Mouse (Mus musculus): ENCODE data around the gene Olfr551. TPM values are rescaled to one million over a fixed set of nuclear protein-coding genes. Genes with fewer than 3 reads are reported as not detected.

The Olfr551 gene
- total and polyA plus RNA-seq, 2 experiments from 2014 or later: not detected

GRCm38 (mm10) chr7:102564999-102565997 is 26.4 kb downstream of the Olfr551 start, which contains the start of gene Trim21:
Gene Trim21 (minus strand): TSS chr7:102565486.
- ATAC-seq (ENCODE audit: low FRiP score) (peak; percentile 66; the same call in 1 of the 2 replicates), DNase-seq (ENCODE audit: low spot score) (peak; percentile 30)
- Histone ChIP-seq H3K27me3 (ENCODE audit: insufficient read depth, low read length) (no peaks in the 10 kb centered on the region), H3K9me3 (ENCODE audit: low read length) (no peaks in the 10 kb centered on the region), H3K4me2 (ENCODE audit: low read depth, low read length, poor library complexity, severe bottlenecking) (peak within 1 kb of the TSS; percentile 38), H3K9ac (replicated peaks; ENCODE audit: low read length, poor library complexity, severe bottlenecking) (no peak within 1 kb of the TSS), H3K4me3 (ENCODE audit: low read depth, low read length) (peak within 1 kb of the TSS; percentile 29), H3K27ac (ENCODE audit: low read depth, low read length) (no peak within 1 kb of the TSS), H3K4me1 (ENCODE audit: insufficient read depth, low read length) (no peaks in the 10 kb centered on the region), H3K36me3 (ENCODE audit: insufficient read depth, low read length) (no peaks in the 10 kb centered on the region)
- WGBS: 21% methylated on average over 10 of the region's 10 CpGs
- TF ChIP-seq CTCF (IDR thresholded peaks at IDR 0.05): no peak

GRCm38 (mm10) chr7:102553279-102553678 is 38.4 kb downstream of the Olfr551 start:
- H3K4me2 ChIP-seq (ENCODE audit: low read depth, low read length, poor library complexity, severe bottlenecking): no peak overlapping the region
- no peak for TF ChIP-seq CTCF (IDR thresholded peaks at IDR 0.05)
- H3K9ac ChIP-seq (replicated peaks; ENCODE audit: low read length, poor library complexity, severe bottlenecking): no peak overlapping the region
- ATAC-seq (ENCODE audit: low FRiP score): no peak
- H3K4me3 ChIP-seq (ENCODE audit: low read depth, low read length): no peak overlapping the region
- H3K36me3 ChIP-seq (ENCODE audit: insufficient read depth, low read length): no peaks in the 10 kb centered on the region
- H3K27me3 ChIP-seq (ENCODE audit: insufficient read depth, low read length): no peaks in the 10 kb centered on the region
- 82% methylated on average over 3 of the region's 3 CpGs for WGBS
- no peak for DNase-seq (ENCODE audit: low spot score)
- no peaks in the 10 kb centered on the region for H3K4me1 ChIP-seq (ENCODE audit: insufficient read depth, low read length)
- H3K9me3 ChIP-seq (ENCODE audit: low read length): no peaks in the 10 kb centered on the region
- no peak overlapping the region for H3K27ac ChIP-seq (ENCODE audit: low read depth, low read length)

GRCm38 (mm10) chr7:102549570-102549969 is 42.1 kb downstream of the Olfr551 start, which contains the start of gene Olfr549:
Gene Olfr549 (plus strand): TSS chr7:102549870.
- no peak for ATAC-seq (ENCODE audit: low FRiP score)
- no peak within 1 kb of the TSS for H3K27ac ChIP-seq (ENCODE audit: low read depth, low read length)
- WGBS: 93% methylated on average over 3 of the region's 3 CpGs

GRCm38 (mm10) chr7:102541251-102541650 is 50.4 kb downstream of the Olfr551 start:
- no peak overlapping the region for H3K4me2 ChIP-seq (ENCODE audit: low read depth, low read length, poor library complexity, severe bottlenecking)

More at GRCm38 (mm10) chr7:102549570-102549969, 42.1 kb downstream of the Olfr551 start, which contains the start of gene Olfr549:
- H3K27me3 ChIP-seq (ENCODE audit: insufficient read depth, low read length): no peaks in the 10 kb centered on the region
- no peak within 1 kb of the TSS for H3K4me3 ChIP-seq (ENCODE audit: low read depth, low read length)
- no peaks in the 10 kb centered on the region for H3K36me3 ChIP-seq (ENCODE audit: insufficient read depth, low read length)
- H3K9ac ChIP-seq (replicated peaks; ENCODE audit: low read length, poor library complexity, severe bottlenecking): no peak within 1 kb of the TSS
- H3K9me3 ChIP-seq (ENCODE audit: low read length): no peaks in the 10 kb centered on the region
- no peak within 1 kb of the TSS for H3K4me2 ChIP-seq (ENCODE audit: low read depth, low read length, poor library complexity, severe bottlenecking)
- DNase-seq (ENCODE audit: low spot score): no peak
- no peaks in the 10 kb centered on the region for H3K4me1 ChIP-seq (ENCODE audit: insufficient read depth, low read length)
- no peak for TF ChIP-seq CTCF (IDR thresholded peaks at IDR 0.05)

GRCm38 (mm10) chr7:102540596-102540995 is 51.1 kb downstream of the Olfr551 start, which contains the start of gene Olfr548-ps1:
Gene Olfr548-ps1 (plus strand): TSS chr7:102540896.
- H3K27me3 ChIP-seq (ENCODE audit: insufficient read depth, low read length): no peaks in the 10 kb centered on the region
- DNase-seq (ENCODE audit: low spot score) (no peak), ATAC-seq (ENCODE audit: low FRiP score) (no peak)
- H3K4me1 ChIP-seq (ENCODE audit: insufficient read depth, low read length): no peaks in the 10 kb centered on the region
- no peak within 1 kb of the TSS for H3K4me3 ChIP-seq (ENCODE audit: low read depth, low read length)
- H3K36me3 ChIP-seq (ENCODE audit: insufficient read depth, low read length): no peaks in the 10 kb centered on the region
- H3K9me3 ChIP-seq (ENCODE audit: low read length): no peaks in the 10 kb centered on the region
- H3K4me2 ChIP-seq (ENCODE audit: low read depth, low read length, poor library complexity, severe bottlenecking): no peak within 1 kb of the TSS
- H3K9ac ChIP-seq (replicated peaks; ENCODE audit: low read length, poor library complexity, severe bottlenecking): no peak within 1 kb of the TSS
- WGBS: 87% methylated on average over 2 of the region's 2 CpGs
- no peak within 1 kb of the TSS for H3K27ac ChIP-seq (ENCODE audit: low read depth, low read length)
- no peak for TF ChIP-seq CTCF (IDR thresholded peaks at IDR 0.05)

More at GRCm38 (mm10) chr7:102541251-102541650, 50.4 kb downstream of the Olfr551 start:
- no peak for TF ChIP-seq CTCF (IDR thresholded peaks at IDR 0.05)
- Histone ChIP-seq H3K4me1 (ENCODE audit: insufficient read depth, low read length) (no peaks in the 10 kb centered on the region), H3K9ac (replicated peaks; ENCODE audit: low read length, poor library complexity, severe bottlenecking) (no peak overlapping the region), H3K27ac (ENCODE audit: low read depth, low read length) (no peak overlapping the region), H3K4me3 (ENCODE audit: low read depth, low read length) (no peak overlapping the region), H3K36me3 (ENCODE audit: insufficient read depth, low read length) (no peaks in the 10 kb centered on the region), H3K27me3 (ENCODE audit: insufficient read depth, low read length) (no peaks in the 10 kb centered on the region), H3K9me3 (ENCODE audit: low read length) (no peaks in the 10 kb centered on the region)
- 62% methylated on average over 3 of the region's 3 CpGs for WGBS
- no peak for ATAC-seq (ENCODE audit: low FRiP score)
- DNase-seq (ENCODE audit: low spot score): no peak

GRCm38 (mm10) chr7:102534449-102534848 is 57.2 kb downstream of the Olfr551 start, which contains the start of gene Olfr547:
Gene Olfr547 (plus strand): TSS chr7:102534749.
- Histone ChIP-seq H3K4me1 (ENCODE audit: insufficient read depth, low read length) (no peaks in the 10 kb centered on the region), H3K27ac (ENCODE audit: low read depth, low read length) (no peak within 1 kb of the TSS), H3K36me3 (ENCODE audit: insufficient read depth, low read length) (no peaks in the 10 kb centered on the region), H3K9me3 (ENCODE audit: low read length) (no peaks in the 10 kb centered on the region), H3K4me2 (ENCODE audit: low read depth, low read length, poor library complexity, severe bottlenecking) (no peak within 1 kb of the TSS), H3K27me3 (ENCODE audit: insufficient read depth, low read length) (no peaks in the 10 kb centered on the region), H3K4me3 (ENCODE audit: low read depth, low read length) (no peak within 1 kb of the TSS), H3K9ac (replicated peaks; ENCODE audit: low read length, poor library complexity, severe bottlenecking) (no peak within 1 kb of the TSS)
- TF ChIP-seq CTCF (IDR thresholded peaks at IDR 0.05): no peak
- WGBS: 84% methylated on average over 1 of the region's 1 CpGs
- ATAC-seq (ENCODE audit: low FRiP score): no peak
- no peak for DNase-seq (ENCODE audit: low spot score)

Other genes with a start within 250 kb of the Olfr551 start
- gene Rrm1, start 150.2 kb downstream of the Olfr551 start, total RNA-seq (2014; rRNA removed): 31.2 and 35.6 TPM in 2 replicates
- 25.0 and 26.1 TPM in 2 replicates for gene Rrm1, start 150.2 kb downstream of the Olfr551 start, polyA plus RNA-seq (2015; fragmentation: Nextera tagmentation; extraction: Ambion mirVana)
- gene Olfr543, start 110.2 kb downstream of the Olfr551 start, total RNA-seq (2014; rRNA removed): not detected in 2 replicates
- gene Olfr543, start 110.2 kb downstream of the Olfr551 start, polyA plus RNA-seq (2015; fragmentation: Nextera tagmentation; extraction: Ambion mirVana): 0.29 and 0.38 TPM in 2 replicates
- not detected in 2 replicates for gene Olfr544, start 103.6 kb downstream of the Olfr551 start, total RNA-seq (2014; rRNA removed)
- gene Olfr544, start 103.6 kb downstream of the Olfr551 start, polyA plus RNA-seq (2015; fragmentation: Nextera tagmentation; extraction: Ambion mirVana): 0.12 TPM in 1 of 2 replicates, not detected in the other
- gene Olfr545, start 92.3 kb downstream of the Olfr551 start, total RNA-seq (2014; rRNA removed): not detected in 2 replicates
- 0.07 and 0.17 TPM in 2 replicates for gene Olfr545, start 92.3 kb downstream of the Olfr551 start, polyA plus RNA-seq (2015; fragmentation: Nextera tagmentation; extraction: Ambion mirVana)
- not detected in 2 replicates for gene Olfr547, start 57.1 kb downstream of the Olfr551 start, total RNA-seq (2014; rRNA removed)
- gene Olfr547, start 57.1 kb downstream of the Olfr551 start, polyA plus RNA-seq (2015; fragmentation: Nextera tagmentation; extraction: Ambion mirVana): not detected in 2 replicates
- gene Olfr548-ps1, start 51.0 kb downstream of the Olfr551 start, total RNA-seq (2014; rRNA removed): not detected in 2 replicates
- not detected in 2 replicates for gene Olfr548-ps1, start 51.0 kb downstream of the Olfr551 start, polyA plus RNA-seq (2015; fragmentation: Nextera tagmentation; extraction: Ambion mirVana)
- not detected in 2 replicates for gene Olfr549, start 42.0 kb downstream of the Olfr551 start, total RNA-seq (2014; rRNA removed)
- not detected in 2 replicates for gene Olfr549, start 42.0 kb downstream of the Olfr551 start, polyA plus RNA-seq (2015; fragmentation: Nextera tagmentation; extraction: Ambion mirVana)
- gene Trim21, start 26.4 kb downstream of the Olfr551 start, total RNA-seq (2014; rRNA removed): 2.1 and 3.8 TPM in 2 replicates
- 0.27 and 0.42 TPM in 2 replicates for gene Trim21, start 26.4 kb downstream of the Olfr551 start, polyA plus RNA-seq (2015; fragmentation: Nextera tagmentation; extraction: Ambion mirVana)
- not detected in 2 replicates for gene Olfr550, start 20.4 kb downstream of the Olfr551 start, total RNA-seq (2014; rRNA removed)
- not detected in 2 replicates for gene Olfr550, start 20.4 kb downstream of the Olfr551 start, polyA plus RNA-seq (2015; fragmentation: Nextera tagmentation; extraction: Ambion mirVana)
- not detected in 2 replicates for gene Olfr552, start 5.9 kb upstream of the Olfr551 start, total RNA-seq (2014; rRNA removed)
- gene Olfr552, start 5.9 kb upstream of the Olfr551 start, polyA plus RNA-seq (2015; fragmentation: Nextera tagmentation; extraction: Ambion mirVana): not detected in 2 replicates
- gene Olfr553, start 26.3 kb upstream of the Olfr551 start, total RNA-seq (2014; rRNA removed): not detected in 2 replicates
- gene Olfr553, start 26.3 kb upstream of the Olfr551 start, polyA plus RNA-seq (2015; fragmentation: Nextera tagmentation; extraction: Ambion mirVana): not detected in 2 replicates
- gene Olfr554, start 46.5 kb upstream of the Olfr551 start, total RNA-seq (2014; rRNA removed): not detected in 2 replicates
- gene Olfr554, start 46.5 kb upstream of the Olfr551 start, polyA plus RNA-seq (2015; fragmentation: Nextera tagmentation; extraction: Ambion mirVana): not detected in 2 replicates
- gene Olfr555, start 66.9 kb upstream of the Olfr551 start, total RNA-seq (2014; rRNA removed): not detected in 2 replicates
- gene Olfr555, start 66.9 kb upstream of the Olfr551 start, polyA plus RNA-seq (2015; fragmentation: Nextera tagmentation; extraction: Ambion mirVana): not detected in 2 replicates
- gene Olfr556, start 73.0 kb upstream of the Olfr551 start, total RNA-seq (2014; rRNA removed): not detected in 2 replicates
- not detected in 2 replicates for gene Olfr556, start 73.0 kb upstream of the Olfr551 start, polyA plus RNA-seq (2015; fragmentation: Nextera tagmentation; extraction: Ambion mirVana)
- 6.9 and 7.1 TPM in 2 replicates for gene Trim68, start 95.4 kb upstream of the Olfr551 start, total RNA-seq (2014; rRNA removed)
- 4.9 and 5.7 TPM in 2 replicates for gene Trim68, start 95.4 kb upstream of the Olfr551 start, polyA plus RNA-seq (2015; fragmentation: Nextera tagmentation; extraction: Ambion mirVana)
- gene Olfr557, start 104.0 kb upstream of the Olfr551 start, total RNA-seq (2014; rRNA removed): not detected in 2 replicates
- gene Olfr557, start 104.0 kb upstream of the Olfr551 start, polyA plus RNA-seq (2015; fragmentation: Nextera tagmentation; extraction: Ambion mirVana): not detected in 2 replicates
- gene Olfr558, start 110.3 kb upstream of the Olfr551 start, total RNA-seq (2014; rRNA removed): 0.05 and 0.16 TPM in 2 replicates
- not detected in 2 replicates for gene Olfr558, start 110.3 kb upstream of the Olfr551 start, polyA plus RNA-seq (2015; fragmentation: Nextera tagmentation; extraction: Ambion mirVana)
- gene Olfr33, start 127.2 kb upstream of the Olfr551 start, total RNA-seq (2014; rRNA removed): not detected in 2 replicates
- not detected in 2 replicates for gene Olfr33, start 127.2 kb upstream of the Olfr551 start, polyA plus RNA-seq (2015; fragmentation: Nextera tagmentation; extraction: Ambion mirVana)
- not detected in 2 replicates for gene Olfr559, start 135.6 kb upstream of the Olfr551 start, total RNA-seq (2014; rRNA removed)
- gene Olfr559, start 135.6 kb upstream of the Olfr551 start, polyA plus RNA-seq (2015; fragmentation: Nextera tagmentation; extraction: Ambion mirVana): not detected in 2 replicates
- gene Olfr560, start 167.5 kb upstream of the Olfr551 start, total RNA-seq (2014; rRNA removed): not detected in 2 replicates
- not detected in 2 replicates for gene Olfr560, start 167.5 kb upstream of the Olfr551 start, polyA plus RNA-seq (2015; fragmentation: Nextera tagmentation; extraction: Ambion mirVana)
- gene Olfr78, start 167.6 kb upstream of the Olfr551 start, total RNA-seq (2014; rRNA removed): not detected in 2 replicates
- gene Olfr78, start 167.6 kb upstream of the Olfr551 start, polyA plus RNA-seq (2015; fragmentation: Nextera tagmentation; extraction: Ambion mirVana): 0.09 and 0.10 TPM in 2 replicates
- not detected in 2 replicates for gene Olfr561, start 179.3 kb upstream of the Olfr551 start, total RNA-seq (2014; rRNA removed)
- gene Olfr561, start 179.3 kb upstream of the Olfr551 start, polyA plus RNA-seq (2015; fragmentation: Nextera tagmentation; extraction: Ambion mirVana): 0.06 TPM in 1 of 2 replicates, not detected in the other
- gene Olfr564, start 211.6 kb upstream of the Olfr551 start, total RNA-seq (2014; rRNA removed): not detected in 2 replicates
- not detected in 2 replicates for gene Olfr564, start 211.6 kb upstream of the Olfr551 start, polyA plus RNA-seq (2015; fragmentation: Nextera tagmentation; extraction: Ambion mirVana)